Mouse (Mus musculus) CH12.LX (cell line): ENCODE results near the gene Srd5a3. TPM values are rescaled to one million over a fixed set of nuclear protein-coding genes. Genes with fewer than 3 reads are reported as not detected.
A peak's percentile ranks its signal among the peaks of the same experiment; 100 is the strongest.

ENCODE experiments used
- DNase-seq: peaks from one replicate; pipeline ENCODE4 v3.0.0-alpha.2; 2013; ENCODE audit errors: extremely low read depth
- H3K27ac ChIP-seq: 2 replicates; pipeline ENCODE4 v1.5.1; 2012; ENCODE audit warnings: low read depth, mild to moderate bottlenecking, control low read depth, moderate library complexity; ENCODE audit not compliant: insufficient read depth
- H3K27me3 ChIP-seq: replicated peaks from 2 replicates; pipeline ENCODE3; 2012; ENCODE audit warnings: inconsistent platforms
- H3K36me3 ChIP-seq, 2 experiments: replicated peaks in 1 of 2; 2 replicates each; pipeline versions ENCODE3 to v1.6.1; 2012; ENCODE audit warnings: inconsistent platforms in 1 of 2, low read length in 1 of 2, mild to moderate bottlenecking in 1 of 2, mixed read lengths in 1 of 2, moderate library complexity in 1 of 2; ENCODE audit not compliant: control insufficient read depth in 1 of 2, insufficient read depth in 1 of 2
- H3K4me1 ChIP-seq, 2 experiments: 2 replicates each; pipeline ENCODE4 v1.6.1; 2012; ENCODE audit warnings: inconsistent platforms in 1 of 2, moderate library complexity in 1 of 2; ENCODE audit not compliant: insufficient read depth in 2 of 2, control insufficient read depth in 1 of 2
- H3K4me2 ChIP-seq: 2 replicates; pipeline ENCODE4 v1.6.1; 2012; ENCODE audit warnings: low read depth, mild to moderate bottlenecking, control low read depth; ENCODE audit not compliant: poor library complexity, insufficient read depth, severe bottlenecking
- H3K4me3 ChIP-seq, 3 experiments: fragments of 150-350 bp in 1 of 3; sonication (generic) in 1 of 3; replicated peaks in 1 of 3; 2 replicates each; pipeline versions ENCODE3 to v1.5.1; 2011 to 2012; ENCODE audit warnings: low read depth in 2 of 3, low read length in 2 of 3, mild to moderate bottlenecking in 2 of 3, moderate library complexity in 2 of 3, control low read depth in 1 of 3, improper control_type of control experiment in 1 of 3, inconsistent platforms in 1 of 3, mixed read lengths in 1 of 3; ENCODE audit not compliant: poor library complexity in 1 of 3
- H3K79me2 ChIP-seq: replicated peaks from 2 replicates; pipeline ENCODE4 v1.6.1; 2012; ENCODE audit warnings: mild to moderate bottlenecking, moderate library complexity; ENCODE audit not compliant: control insufficient read depth, poor library complexity, insufficient read depth, severe bottlenecking; ENCODE audit errors: extremely low read depth
- H3K9ac ChIP-seq: 2 replicates; pipeline ENCODE4 v1.6.1; 2012; ENCODE audit warnings: low read depth, mild to moderate bottlenecking, control low read depth, moderate library complexity; ENCODE audit not compliant: insufficient read depth
- H3K9me3 ChIP-seq: replicated peaks from 2 replicates; pipeline ENCODE3; 2012; ENCODE audit warnings: low read length, inconsistent platforms, mixed read lengths
- BHLHE40 ChIP-seq: IDR thresholded peaks from 2 replicates; pipeline ENCODE4 v1.6.1; 2011; ENCODE audit warnings: mild to moderate bottlenecking, low read depth, low read length, improper control_type of control experiment
- CHD1 ChIP-seq: IDR thresholded peaks from 2 replicates; pipeline ENCODE4 v1.6.1; 2012; ENCODE audit warnings: low read depth, low read length, improper control_type of control experiment, inconsistent platforms
- CHD2 ChIP-seq: IDR thresholded peaks from 2 replicates; pipeline ENCODE4 v1.6.1; 2011; ENCODE audit warnings: low read length, improper control_type of control experiment
- CTCF ChIP-seq, 2 experiments: IDR thresholded peaks in 1 of 2; conservative IDR thresholded peaks in 1 of 2; 2 replicates each; pipeline ENCODE4 v1.5.1; 2011 to 2012; ENCODE audit warnings: low read depth in 2 of 2, low read length in 2 of 2, improper control_type of control experiment in 1 of 2, inconsistent platforms in 1 of 2, mild to moderate bottlenecking in 1 of 2, moderate library complexity in 1 of 2
- HCFC1 ChIP-seq: IDR thresholded peaks from 2 replicates; pipeline ENCODE4 v1.6.1; 2012; ENCODE audit warnings: low read depth, mild to moderate bottlenecking, inconsistent platforms, low read length, improper control_type of control experiment
- IRF4 ChIP-seq: IDR thresholded peaks from 2 replicates; pipeline ENCODE4 v1.6.1; 2014; ENCODE audit warnings: low read depth, mild to moderate bottlenecking, inconsistent platforms, low read length, improper control_type of control experiment
- JUN ChIP-seq: IDR thresholded peaks from 2 replicates; pipeline ENCODE4 v1.6.1; 2011; ENCODE audit warnings: low read depth, mild to moderate bottlenecking, low read length, improper control_type of control experiment, moderate library complexity; ENCODE audit not compliant: insufficient read depth
- KAT2A ChIP-seq: IDR thresholded peaks from 2 replicates; pipeline ENCODE4 v1.6.1; 2012; ENCODE audit warnings: low read length, improper control_type of control experiment, inconsistent platforms; ENCODE audit not compliant: insufficient replicate concordance
- MAX ChIP-seq: IDR thresholded peaks from 2 replicates; pipeline ENCODE4 v1.6.1; 2011; ENCODE audit warnings: low read length, improper control_type of control experiment
- MAZ ChIP-seq: IDR thresholded peaks from 2 replicates; pipeline ENCODE4 v1.6.1; 2012; ENCODE audit warnings: low read depth, mild to moderate bottlenecking, inconsistent platforms, low read length, improper control_type of control experiment, moderate library complexity
- MEF2A ChIP-seq: IDR thresholded peaks from 2 replicates; pipeline ENCODE4 v1.6.1; 2014; ENCODE audit warnings: low read depth, mild to moderate bottlenecking, inconsistent platforms, low read length, improper control_type of control experiment, borderline replicate concordance
- NELFE ChIP-seq: IDR thresholded peaks from 2 replicates; pipeline ENCODE4 v1.6.1; 2011; ENCODE audit warnings: low read depth, low read length, improper control_type of control experiment
- NRF1 ChIP-seq: IDR thresholded peaks from 2 replicates; pipeline ENCODE4 v1.6.1; 2014; ENCODE audit warnings: low read depth, mild to moderate bottlenecking, inconsistent platforms, low read length, improper control_type of control experiment, moderate library complexity
- POLR2A ChIP-seq: IDR thresholded peaks from 2 replicates; pipeline ENCODE4 v1.6.1; 2011; ENCODE audit warnings: low read depth, mild to moderate bottlenecking, improper control_type of control experiment, low read length
- POLR2AphosphoS2 ChIP-seq: IDR thresholded peaks from 2 replicates; pipeline ENCODE4 v1.6.1; 2011; ENCODE audit warnings: low read depth, low read length, improper control_type of control experiment
- RAD21 ChIP-seq: IDR thresholded peaks from 2 replicates; pipeline ENCODE4 v1.6.1; 2011; ENCODE audit warnings: low read depth, mild to moderate bottlenecking, low read length, improper control_type of control experiment, moderate library complexity
- SMC3 ChIP-seq: IDR thresholded peaks from 2 replicates; pipeline ENCODE4 v1.6.1; 2011; ENCODE audit warnings: low read depth, low read length, improper control_type of control experiment
- ZC3H11A ChIP-seq: IDR thresholded peaks from 2 replicates; pipeline ENCODE4 v1.6.1; 2012; ENCODE audit warnings: low read depth, mild to moderate bottlenecking, inconsistent platforms, low read length, improper control_type of control experiment
- dilution Hi-C: fragments of 300-500 bp; cut with MboI; formaldehyde crosslinking; loops from 2 replicates; pipeline ENCODE4 v1.14.3; 2020; ENCODE audit warnings: low sequenced_read_pairs; ENCODE audit not compliant: extremely low pct_unique_long_range_greater_than_20kb, extremely low pct_ligation_motif_present
- in situ Hi-C: fragments of 300-500 bp; cut with MboI; formaldehyde crosslinking; loops from 3 replicates; pipeline ENCODE4 v1.14.3; 2019; ENCODE audit warnings: low sequenced_read_pairs, low pct_ligation_motif_present, low pct_unique_long_range_greater_than_20kb, mixed read lengths
- polyA plus RNA-seq: library from polyadenylated mRNA; unstranded; fragments of >175 nt; gene quantifications from 2 replicates; pipeline ENCODE4 v1.2.1, GENCODE M21; 2012; ENCODE audit warnings: low read depth; ENCODE audit not compliant: insufficient read length
- total RNA-seq, 2 experiments: library from RNA; depleted of rRNA; stranded (reverse); fragments of 300-350 nt in 1 of 2; fragments of >200 nt in 1 of 2; gene quantifications; 2 replicates each; pipeline ENCODE4 v1.2.3; 2012 to 2014

The Srd5a3 gene
- total and polyA plus RNA-seq, 3 experiments, result 10.4 to 19.9 (median 18.8) TPM

DNA sequence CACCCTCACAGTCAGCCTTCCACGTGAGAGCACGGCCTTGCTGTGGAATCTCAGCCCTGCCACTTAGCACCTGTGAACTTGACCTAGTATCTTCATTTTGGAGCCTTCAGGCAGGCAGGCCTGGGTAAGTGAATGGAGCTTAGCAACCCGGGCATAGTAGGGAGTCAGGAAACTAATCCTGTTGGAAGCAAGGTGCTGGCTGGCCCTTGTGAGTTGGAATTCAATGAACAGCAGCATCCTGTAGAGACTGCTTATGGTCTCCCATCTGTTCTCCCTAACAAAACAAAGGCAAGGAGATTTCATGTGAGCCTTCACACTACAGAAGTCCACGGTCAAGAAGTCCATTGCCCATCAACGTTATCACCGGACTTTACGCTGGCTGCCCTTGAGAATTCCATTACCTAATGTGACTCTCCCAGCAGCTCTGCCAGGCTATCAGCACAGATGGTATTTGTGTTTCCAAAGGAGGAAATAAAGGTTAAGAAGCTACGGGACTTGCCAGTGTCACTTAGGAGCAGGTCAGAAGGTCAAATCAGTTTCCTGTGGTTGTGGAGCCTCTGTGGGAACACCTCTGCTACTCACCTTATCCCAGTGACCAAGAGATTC lies 24.5 kb upstream of the Srd5a3 start:
- TF ChIP-seq CHD2 (no peak), NELFE (no peak), RAD21 (no peak), KAT2A (no peak), POLR2AphosphoS2 (no peak), JUN (no peak), POLR2A (no peak), NRF1 (no peak), HCFC1 (no peak), BHLHE40 (no peak), MEF2A (no peak), IRF4 (no peak)
- Histone ChIP-seq H3K79me2 (no peaks in the 10 kb centered on the region), H3K4me2 (no peak overlapping the region), H3K4me3 (no peak overlapping the region), H3K9ac (no peak overlapping the region), H3K4me1 (peaks cover 0 to 3% of the 10 kb centered on the region in 2 experiments; a peak in 1 of 4 replicates), H3K9me3 (no peaks in the 10 kb centered on the region), H3K36me3 (no peaks in the 10 kb centered on the region), H3K27ac (no peak overlapping the region), H3K27me3 (no peaks in the 10 kb centered on the region)
- dilution Hi-C loops (no loop called here), in situ Hi-C loops (loop anchor here (10.0 kb wide), 2 partner anchors 91 to 251 kb away; no protein-coding TSS in a partner anchor)
- no peak for DNase-seq

DNA sequence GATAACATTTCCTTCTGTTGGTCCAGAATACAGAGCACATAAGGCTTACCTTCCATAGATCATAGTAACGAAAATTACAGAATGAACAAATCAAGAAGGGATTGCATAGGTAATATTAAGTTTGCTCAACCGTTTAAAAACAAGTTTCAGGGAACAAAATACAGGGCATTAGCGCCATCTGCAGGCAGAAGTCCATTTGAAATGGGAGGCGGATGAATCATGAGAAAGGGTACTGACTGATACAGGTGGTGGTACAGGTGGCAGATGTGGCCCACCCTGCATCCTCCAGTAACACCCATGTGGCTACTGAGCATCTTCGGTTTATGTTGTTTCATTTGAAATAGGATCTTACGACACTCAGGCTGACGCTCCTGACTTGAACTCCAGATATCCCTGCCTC lies 21.6 kb upstream of the Srd5a3 start:
- Histone ChIP-seq H3K4me2 (no peak overlapping the region), H3K9ac (no peak overlapping the region), H3K9me3 (peaks cover 10% of the 10 kb centered on the region), H3K4me1 (peaks cover 0 to 3% of the 10 kb centered on the region in 2 experiments; a peak in 1 of 4 replicates), H3K4me3 (no peak overlapping the region), H3K79me2 (no peaks in the 10 kb centered on the region), H3K27ac (no peak overlapping the region), H3K27me3 (no peaks in the 10 kb centered on the region), H3K36me3 (no peaks in the 10 kb centered on the region)
- peak; percentile 53 for DNase-seq
- TF ChIP-seq ZC3H11A (peak; percentile 59), SMC3 (peak; percentile 88), MAX (no peak), MAZ (no peak), CTCF (conservative IDR thresholded peaks at IDR 0.05 in 1 of 2, IDR thresholded peaks at IDR 0.05 in 1 of 2; ENCODE audit: low read depth in 2 of 2, low read length in 2 of 2) (peak; percentile 47 to 81), CHD1 (no peak), RAD21 (peak; percentile 87)
- dilution Hi-C loops (no loop called here), in situ Hi-C loops (loop anchor here (10.0 kb wide), 2 partner anchors 94 to 254 kb away; no protein-coding TSS in a partner anchor)
